Mouse (Mus musculus): ENCODE results near the gene Aebp2.

GRCm38 (mm10) chr6:140577822-140578170, 44.7 kb upstream of the Aebp2 start:
- TF ChIP-seq EP300 (IDR thresholded peaks at IDR 0.05; ENCODE audit: low read depth): no peak
- TF ChIP-seq CTCF (IDR thresholded peaks at IDR 0.05; ENCODE audit: low read depth): no peak
